Mouse (Mus musculus) kidney, postnatal 25 days (tissue): ENCODE data around the gene Hacd3.
A peak's percentile ranks its signal among the peaks of the same experiment; 100 is the strongest.
"Not testable (repeated sequence)": the region's sequence is repeated elsewhere in the genome, so short reads cannot be mapped to it uniquely, and the experiment has no call there.

Experiments used
- DNase-seq, 2 experiments: peaks; one replicate each; pipeline ENCODE4 v3.0.0; 2021; ENCODE audit warnings: mixed read lengths in 2 of 2

Hacd3 gene

GRCm38 (mm10) chr9:65020991-65021886 lies at the start of gene Hacd3:
Gene Hacd3 (minus strand): TSS chr9:65021693.
- peak; percentile 94 to 96 for DNase-seq

GRCm38 (mm10) chr9:65070587-65070986 lies 49.1 kb upstream of the Hacd3 start:
- DNase-seq, result no peak

- DNase-seq, result no peak
These were observed 42.8 kb upstream of the Hacd3 start for GRCm38 (mm10) chr9:65064251-65064650.

- DNase-seq, result no peak
These were observed 29.5 kb upstream of the Hacd3 start for GRCm38 (mm10) chr9:65050981-65051380.

GRCm38 (mm10) chr9:65049422-65049821 lies 27.9 kb upstream of the Hacd3 start:
- DNase-seq, result no peak

- DNase-seq, result no peak
These were observed 25.5 kb upstream of the Hacd3 start for GRCm38 (mm10) chr9:65046993-65047392.

GRCm38 (mm10) chr9:65041430-65041829 lies 19.9 kb upstream of the Hacd3 start:
- DNase-seq, result no peak

- no peak for DNase-seq
These were observed 15.4 kb upstream of the Hacd3 start for GRCm38 (mm10) chr9:65036861-65037260.

- peak; percentile 72 to 80 for DNase-seq
These were observed 15.0 kb upstream of the Hacd3 start for GRCm38 (mm10) chr9:65036456-65036855.

- DNase-seq, result peak; percentile 95 to 97
These were observed 11.0 kb upstream of the Hacd3 start, which contains the start of gene Dpp8 for GRCm38 (mm10) chr9:65032269-65033108. Gene Dpp8 (plus strand): TSS chr9:65032414.

- DNase-seq, result no peak
These were observed 10.4 kb upstream of the Hacd3 start for GRCm38 (mm10) chr9:65031894-65032268.

GRCm38 (mm10) chr9:65031355-65031754 lies 9.9 kb upstream of the Hacd3 start:
- not testable (repeated sequence) for DNase-seq

GRCm38 (mm10) chr9:65028313-65028712 lies 6.8 kb upstream of the Hacd3 start:
- no peak for DNase-seq

- no peak for DNase-seq
These were observed 5.7 kb upstream of the Hacd3 start for GRCm38 (mm10) chr9:65027241-65027640.

- DNase-seq, result no peak
These were observed 2.0 kb upstream of the Hacd3 start for GRCm38 (mm10) chr9:65023447-65023846.

GRCm38 (mm10) chr9:65022580-65023135 lies 1.2 kb upstream of the Hacd3 start:
- no peak for DNase-seq

- DNase-seq, result no peak
These were observed 540 bp upstream of the Hacd3 start for GRCm38 (mm10) chr9:65021887-65022579.

GRCm38 (mm10) chr9:65020128-65020527 lies 1.4 kb downstream of the Hacd3 start:
- DNase-seq, result no peak

GRCm38 (mm10) chr9:65019146-65019545 lies 2.3 kb downstream of the Hacd3 start:
- DNase-seq, result no peak

- DNase-seq, result no peak
These were observed 2.8 kb downstream of the Hacd3 start for GRCm38 (mm10) chr9:65018588-65019121.

- DNase-seq, result no peak
These were observed 3.6 kb downstream of the Hacd3 start for GRCm38 (mm10) chr9:65017896-65018295.
